Mouse (Mus musculus) thymus, adult 2 months (tissue): ENCODE measurements around the gene Pkp4.

Experiments used
- CTCF ChIP-seq: fragments of 200-500 bp; IDR thresholded peaks from 2 replicates; pipeline ENCODE4 v1.5.1; 2012; ENCODE audit warnings: mild to moderate bottlenecking, control low read depth, low read length, moderate library complexity, borderline replicate concordance; ENCODE audit not compliant: control insufficient read depth, poor library complexity, insufficient read depth; ENCODE audit errors: extremely low read depth
- POLR2A ChIP-seq: fragments of 200-500 bp; IDR thresholded peaks from 2 replicates; pipeline ENCODE4 v1.6.1; 2012; ENCODE audit warnings: mild to moderate bottlenecking, low read length, control low read depth, moderate library complexity; ENCODE audit not compliant: control insufficient read depth, poor library complexity, insufficient read depth; ENCODE audit errors: extremely low read depth

GRCm38 (mm10) chr2:59186966-59187365 is 26.3 kb downstream of the Pkp4 start:
- no peak for TF ChIP-seq CTCF
- no peak for TF ChIP-seq POLR2A
